Mouse (Mus musculus) thymus, postnatal 10 days (tissue): ENCODE measurements around the gene Hsd11b1.
A peak's percentile ranks its signal among the peaks of the same experiment; 100 is the strongest.
"Not testable (repeated sequence)": the region's sequence is repeated elsewhere in the genome, so short reads cannot be mapped to it uniquely, and the experiment has no call there.

ENCODE experiments used
- DNase-seq, 2 experiments: peaks; one replicate each; pipeline ENCODE4 v3.0.0; 2021; ENCODE audit warnings: low spot score in 2 of 2

Hsd11b1 gene

GRCm38 (mm10) chr1:193278414-193279045 is 14.7 kb upstream of the Hsd11b1 start:
- no peak for DNase-seq

GRCm38 (mm10) chr1:193274407-193275071 is 10.7 kb upstream of the Hsd11b1 start:
- DNase-seq = no peak

GRCm38 (mm10) chr1:193272916-193273601 is 9.2 kb upstream of the Hsd11b1 start, which contains the start of gene G0s2:
G0s2 (minus strand) TSS chr1:193273217.
- peak; percentile 18 to 47 for DNase-seq

- peak in 1 of 2 experiments; percentile 20 for DNase-seq
These were observed 8.5 kb upstream of the Hsd11b1 start for GRCm38 (mm10) chr1:193272137-193272915.

GRCm38 (mm10) chr1:193270965-193271763 is 7.3 kb upstream of the Hsd11b1 start:
- DNase-seq = no peak

GRCm38 (mm10) chr1:193265734-193266133 is 1.9 kb upstream of the Hsd11b1 start:
- DNase-seq = no peak

- DNase-seq = peak in 1 of 2 experiments; percentile 17
These were observed 608 bp downstream of the Hsd11b1 start for GRCm38 (mm10) chr1:193263026-193263907.

- no peak for DNase-seq
These were observed 1.9 kb downstream of the Hsd11b1 start for GRCm38 (mm10) chr1:193261897-193262548.

- DNase-seq = no peak
These were observed 4.3 kb downstream of the Hsd11b1 start for GRCm38 (mm10) chr1:193259559-193259958.

GRCm38 (mm10) chr1:193256621-193257098 is 7.2 kb downstream of the Hsd11b1 start:
- no peak for DNase-seq

GRCm38 (mm10) chr1:193256289-193256577 is 7.6 kb downstream of the Hsd11b1 start:
- no peak for DNase-seq

- DNase-seq = peak; percentile 58 to 81
These were observed 8.2 kb downstream of the Hsd11b1 start for GRCm38 (mm10) chr1:193255488-193256288.

GRCm38 (mm10) chr1:193255032-193255431 is 8.8 kb downstream of the Hsd11b1 start:
- DNase-seq = no peak

GRCm38 (mm10) chr1:193253895-193254294 is 10.0 kb downstream of the Hsd11b1 start:
- not testable (repeated sequence) for DNase-seq

- DNase-seq = no peak
These were observed 11.3 kb downstream of the Hsd11b1 start for GRCm38 (mm10) chr1:193252616-193253015.

- no peak for DNase-seq
These were observed 12.5 kb downstream of the Hsd11b1 start for GRCm38 (mm10) chr1:193251386-193251785.

- DNase-seq = no peak
These were observed 13.8 kb downstream of the Hsd11b1 start for GRCm38 (mm10) chr1:193250026-193250425.

GRCm38 (mm10) chr1:193244235-193244634 is 19.6 kb downstream of the Hsd11b1 start:
- DNase-seq = no peak
